Comparison of ENCODE assay signal across 7 mouse cellular contexts in the genomic region with DNA sequence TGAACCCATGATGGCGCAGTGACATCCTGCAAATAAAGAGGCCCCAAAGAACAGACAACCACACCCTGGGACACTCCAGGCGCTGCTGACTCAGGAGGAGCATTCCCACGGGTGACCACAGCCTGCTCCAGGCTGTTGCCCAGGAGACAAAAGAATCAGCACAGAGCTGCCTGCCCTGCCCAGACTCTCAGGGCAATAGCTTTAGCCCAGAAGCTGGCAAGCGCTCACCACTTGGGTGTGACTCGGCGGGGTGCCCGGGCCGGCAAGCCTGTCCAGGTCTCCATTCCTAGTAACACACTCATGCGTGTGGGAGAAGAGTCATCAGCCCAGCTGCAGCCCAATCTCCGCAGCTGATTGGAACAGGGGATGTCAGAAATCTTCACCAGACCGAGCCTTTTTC.
DNase-seq lines count a peak whose midpoint lies in the region; ATAC-seq and TF ChIP-seq lines count a peak whose summit lies in the region.

No protein-coding gene starts in this region.

- 0 out of 2 replicates have a peak, but pooled peaks cover 3% of the 10 kb centered on the region for H3K4me1 ChIP-seq in heart, embryonic 10.5 days
- peaks cover 7% of the 10 kb centered on the region; the same call in 1 of the 2 replicates for H3K4me1 ChIP-seq in midbrain, embryonic 13.5 days (replicated peaks)
- H3K4me1 ChIP-seq in stomach, embryonic 16.5 days (ENCODE audit: control insufficient read depth, insufficient read depth, low read length): no peaks in the 10 kb centered on the region

- H3K27ac ChIP-seq in heart, embryonic 10.5 days: no peak overlapping the region
- H3K27ac ChIP-seq in layer of hippocampus, adult 2 months: no peak overlapping the region
- H3K27ac ChIP-seq in midbrain, embryonic 13.5 days: no peak overlapping the region
- peak overlapping the region; percentile 64; the same call in 1 of the 2 replicates for H3K27ac ChIP-seq in stomach, embryonic 16.5 days (ENCODE audit: low read length)

- no peaks in the 10 kb centered on the region; the same call in 1 of the 2 replicates for H3K9me3 ChIP-seq in heart, embryonic 10.5 days
- 0 out of 2 replicates have a peak, but pooled peaks cover 7% of the 10 kb centered on the region for H3K9me3 ChIP-seq in midbrain, embryonic 13.5 days
- peaks cover 3% of the 10 kb centered on the region; the same call in 1 of the 2 replicates for H3K9me3 ChIP-seq in stomach, embryonic 16.5 days (replicated peaks; ENCODE audit: control insufficient read depth, low read length)

- H3K4me3 ChIP-seq in heart, embryonic 10.5 days: no peak overlapping the region
- H3K4me3 ChIP-seq in layer of hippocampus, adult 2 months: no peak overlapping the region
- H3K4me3 ChIP-seq in midbrain, embryonic 13.5 days (replicated peaks): no peak overlapping the region
- no peak overlapping the region for H3K4me3 ChIP-seq in stomach, embryonic 16.5 days (replicated peaks; ENCODE audit: low read length)

- H3K9ac ChIP-seq in midbrain, embryonic 13.5 days (replicated peaks): no peak overlapping the region
- H3K9ac ChIP-seq in stomach, embryonic 16.5 days (ENCODE audit: low read length): no peak overlapping the region

- DNase-seq in adrenal gland, adult 2 months: peak; percentile 76
- peak; percentile 24 for DNase-seq in cerebellum, adult 11 months
- DNase-seq in heart, embryonic 10.5 days (ENCODE audit: low spot score): peak; percentile 66
- DNase-seq in layer of hippocampus, adult 2 months (ENCODE audit: low spot score in 2 of 2): peak; percentile 31 to 34
- DNase-seq in embryo, embryonic 10 days (ENCODE audit: low spot score): no peak

- 58% methylated on average over 11 of the region's 11 CpGs for WGBS in heart, embryonic 10.5 days
- 51% methylated on average over 11 of the region's 11 CpGs for WGBS in midbrain, embryonic 13.5 days
- WGBS in stomach, embryonic 16.5 days: 51% methylated on average over 11 of the region's 11 CpGs

- peak; percentile 76 for ATAC-seq in midbrain, embryonic 13.5 days
- peak; percentile 56; the same call in 1 of the 2 replicates for ATAC-seq in stomach, embryonic 16.5 days (ENCODE audit: insufficient read depth, low FRiP score)

- no peaks in the 10 kb centered on the region for H3K36me3 ChIP-seq in heart, embryonic 10.5 days
- H3K36me3 ChIP-seq in midbrain, embryonic 13.5 days: no peaks in the 10 kb centered on the region
- no peaks in the 10 kb centered on the region for H3K36me3 ChIP-seq in stomach, embryonic 16.5 days (ENCODE audit: control insufficient read depth, insufficient read depth, low read length)

- H3K4me2 ChIP-seq in midbrain, embryonic 13.5 days (replicated peaks): no peak overlapping the region
- no peak overlapping the region for H3K4me2 ChIP-seq in stomach, embryonic 16.5 days (ENCODE audit: low read depth, low read length)

- no peak for TF ChIP-seq CTCF in layer of hippocampus, adult 2 months (conservative IDR thresholded peaks at IDR 0.05)

- H3K27me3 ChIP-seq in heart, embryonic 10.5 days (ENCODE audit: insufficient read depth, poor library complexity, severe bottlenecking): peaks cover 9% of the 10 kb centered on the region; the same call in 1 of the 2 replicates
- H3K27me3 ChIP-seq in midbrain, embryonic 13.5 days: no peaks in the 10 kb centered on the region; the same call in 1 of the 2 replicates
- no peaks in the 10 kb centered on the region for H3K27me3 ChIP-seq in stomach, embryonic 16.5 days (ENCODE audit: control insufficient read depth, insufficient read depth, low read length)
